Mouse (Mus musculus) T-cell, adult 2 months (primary cell): ENCODE results near the gene Gm9513.

ENCODE experiments used
- DNase-seq: peaks from one replicate; pipeline ENCODE4 v3.0.0; 2022; ENCODE audit warnings: low spot score

Gm9513 gene

GRCm38 (mm10) chr9:36475338-36475737, at the start of gene Gm9513:
TSS of gene Gm9513 (plus strand) at chr9:36475638.
- no peak for DNase-seq

DNA sequence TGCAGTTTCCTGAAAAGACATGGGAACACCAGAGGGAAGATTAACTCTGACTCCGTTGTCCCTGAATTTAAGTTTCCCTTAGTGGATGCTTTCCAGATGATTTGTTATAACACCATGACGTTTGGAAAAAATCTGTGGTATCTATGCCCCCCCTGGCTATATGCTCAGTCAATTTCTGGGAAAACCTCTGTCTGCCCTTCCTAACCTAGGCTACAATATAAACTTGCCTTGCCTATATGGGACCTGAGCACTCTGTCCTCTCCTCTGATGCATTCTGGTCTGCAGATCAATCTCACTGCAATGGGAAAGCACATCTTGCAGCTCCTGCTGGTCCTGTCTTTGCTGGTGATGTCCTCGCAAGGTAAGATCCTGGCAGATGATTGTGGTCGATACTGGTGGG, 43.9 kb upstream of the Gm9513 start, which contains the start of gene Gm7257:
Gene Gm7257 (plus strand): TSS at position 301 of the 400 bp plus-strand sequence.
- no peak for DNase-seq

- DNase-seq: no peak
Measured at GRCm38 (mm10) chr9:36435051-36435764, 40.2 kb upstream of the Gm9513 start.

DNA sequence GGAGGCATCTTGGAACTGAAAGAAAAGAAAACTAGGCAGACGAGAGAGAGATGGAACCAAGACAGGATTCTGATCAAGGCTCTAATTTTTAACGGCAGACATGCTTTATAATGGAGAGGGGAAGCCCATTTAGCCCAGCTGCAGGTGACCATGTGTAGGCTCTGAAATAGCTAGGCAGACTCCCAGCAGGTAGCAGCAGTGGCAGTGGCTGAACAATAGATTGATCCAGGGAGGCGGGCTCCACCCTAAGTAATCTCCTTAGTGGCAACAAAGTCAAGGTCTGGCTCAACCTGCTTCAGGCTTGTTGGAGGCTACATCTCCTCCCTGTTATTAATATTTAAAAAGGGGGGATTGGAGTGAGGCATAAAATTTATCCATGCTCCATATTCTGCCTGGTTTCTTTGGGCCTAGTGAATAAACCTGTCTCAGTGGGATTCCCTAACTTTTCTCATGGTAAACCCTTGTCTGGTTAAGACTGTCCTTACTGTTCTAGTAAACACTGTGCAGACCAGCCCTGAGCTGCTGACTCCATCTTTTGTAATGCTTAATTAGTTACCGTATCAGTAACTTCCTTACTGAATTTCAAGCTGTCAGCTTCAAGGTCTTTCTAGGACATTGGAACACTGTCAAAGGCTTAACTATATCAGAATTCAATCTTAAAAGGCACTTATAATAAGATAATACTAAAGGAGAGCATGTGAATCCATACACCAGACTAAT, 19.2 kb downstream of the Gm9513 start:
- DNase-seq: no peak

- DNase-seq: no peak
Measured at GRCm38 (mm10) chr9:36495824-36496223, 20.4 kb downstream of the Gm9513 start.

DNA sequence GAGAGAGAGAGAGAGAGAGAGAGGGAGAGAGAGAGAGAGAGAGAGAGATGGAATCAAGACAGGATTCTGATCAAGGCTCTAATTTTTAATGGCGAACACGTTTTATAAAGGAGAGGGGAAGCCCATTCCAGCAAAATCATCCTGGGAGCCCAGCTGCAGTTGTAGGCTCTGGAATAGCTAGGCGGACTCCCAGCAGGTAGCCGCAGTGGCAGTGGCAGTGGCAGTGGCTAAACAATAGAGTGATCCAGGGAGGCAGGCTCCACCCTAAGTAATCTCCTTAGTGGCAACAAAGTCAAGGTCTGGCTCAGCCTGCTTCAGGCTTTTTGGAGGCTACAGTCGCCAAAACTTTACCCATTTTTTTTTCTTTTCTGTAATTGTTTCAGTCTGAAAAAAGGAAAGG, 28.8 kb downstream of the Gm9513 start:
- DNase-seq: no peak
